Mouse (Mus musculus) activated CD4-positive, CD25-positive, alpha-beta regulatory T cell, adult 4 months (primary cell): ENCODE results near the gene Eif3l. TPM values are rescaled to one million over a fixed set of nuclear protein-coding genes. Genes with fewer than 3 reads are reported as not detected.

Experiments
- ATAC-seq: one replicate; pipeline ENCODE4 v1.8.0; 2017
- polyA plus RNA-seq, 2 experiments: library from polyadenylated mRNA; unstranded; fragments of 100-300 nt; shearing (Covaris generic); gene quantifications; one replicate each; pipeline ENCODE4 v1.2.1; 2017

Eif3l gene
- polyA plus RNA-seq, 2 experiments from 2014 or later, result 241 to 298 TPM

GRCm38 (mm10) chr15:79050160-79050845 is 24.7 kb upstream of the Eif3l start:
- ATAC-seq, result no peak

- no peak for ATAC-seq
Observed at GRCm38 (mm10) chr15:79050964-79051363, 24.0 kb upstream of the Eif3l start.

- ATAC-seq, result no peak
Observed at GRCm38 (mm10) chr15:79051461-79052360, 23.3 kb upstream of the Eif3l start.

GRCm38 (mm10) chr15:79052366-79052765 is 22.6 kb upstream of the Eif3l start:
- no peak for ATAC-seq

- no peak for ATAC-seq
Observed at GRCm38 (mm10) chr15:79056601-79057000, 18.4 kb upstream of the Eif3l start.

- no peak for ATAC-seq
Observed at GRCm38 (mm10) chr15:79057850-79058249, 17.1 kb upstream of the Eif3l start.

GRCm38 (mm10) chr15:79060887-79061565 is 14.0 kb upstream of the Eif3l start:
- no peak for ATAC-seq

GRCm38 (mm10) chr15:79062376-79063159 is 12.4 kb upstream of the Eif3l start, which contains the start of gene Ankrd54:
TSS of gene Ankrd54 (minus strand) at chr15:79062893.
- peak; percentile 98 for ATAC-seq

GRCm38 (mm10) chr15:79063160-79063740 is 11.7 kb upstream of the Eif3l start:
- no peak for ATAC-seq

- ATAC-seq, result no peak
Observed at GRCm38 (mm10) chr15:79065086-79065770, 9.8 kb upstream of the Eif3l start.

GRCm38 (mm10) chr15:79066276-79066675 is 8.7 kb upstream of the Eif3l start:
- no peak for ATAC-seq

GRCm38 (mm10) chr15:79067631-79068030 is 7.3 kb upstream of the Eif3l start:
- ATAC-seq, result no peak

GRCm38 (mm10) chr15:79068416-79068815 is 6.6 kb upstream of the Eif3l start:
- ATAC-seq, result no peak

- ATAC-seq, result no peak
Observed at GRCm38 (mm10) chr15:79071117-79072039, 3.6 kb upstream of the Eif3l start.

- no peak for ATAC-seq
Observed at GRCm38 (mm10) chr15:79073752-79074151, 1.2 kb upstream of the Eif3l start.

GRCm38 (mm10) chr15:79074446-79074845 is 533 bp upstream of the Eif3l start:
- no peak for ATAC-seq

- no peak for ATAC-seq
Observed at GRCm38 (mm10) chr15:79075658-79076365, 833 bp downstream of the Eif3l start.

- ATAC-seq, result no peak
Observed at GRCm38 (mm10) chr15:79079567-79079966, 4.6 kb downstream of the Eif3l start.

GRCm38 (mm10) chr15:79092284-79092683 is 17.3 kb downstream of the Eif3l start:
- ATAC-seq, result no peak
